Mouse (Mus musculus) brown adipose tissue, adult 24 weeks (tissue): ENCODE measurements around the gene Wdr3. TPM values are rescaled to one million over a fixed set of nuclear protein-coding genes. Genes with fewer than 3 reads are reported as not detected.

Experiments used
- H3K27ac ChIP-seq: fragments of 200-500 bp; replicated peaks from 2 replicates; pipeline ENCODE4 v1.5.1; 2012; ENCODE audit warnings: low read depth, mild to moderate bottlenecking, low read length
- H3K4me1 ChIP-seq: fragments of 200-500 bp; 2 replicates; pipeline ENCODE4 v1.6.1; 2012; ENCODE audit warnings: low read length, mixed read lengths; ENCODE audit not compliant: control insufficient read depth, insufficient read depth, insufficient read length
- H3K4me3 ChIP-seq: fragments of 200-500 bp; 2 replicates; pipeline ENCODE4 v1.5.1; 2012; ENCODE audit warnings: low read depth, mild to moderate bottlenecking, low read length, moderate library complexity; ENCODE audit not compliant: insufficient read depth
- polyA plus RNA-seq: library from polyadenylated mRNA; stranded (reverse); fragments of >200 nt; gene quantifications from 2 replicates; pipeline ENCODE4 v1.2.4, GENCODE M21; 2012; ENCODE audit not compliant: missing spikeins, insufficient read depth, insufficient read length

Gene Wdr3
- polyA plus RNA-seq, 1 experiment, result 5.9 TPM

GRCm38 (mm10) chr3:100106736-100107135 is 55.5 kb downstream of the Wdr3 start:
- Histone ChIP-seq H3K4me1 (no peaks in the 10 kb centered on the region), H3K4me3 (no peak overlapping the region), H3K27ac (no peak overlapping the region)

- H3K4me1 ChIP-seq, result no peaks in the 10 kb centered on the region
- no peak overlapping the region for H3K27ac ChIP-seq
- H3K4me3 ChIP-seq, result no peak overlapping the region
These were observed 59.7 kb downstream of the Wdr3 start for GRCm38 (mm10) chr3:100102386-100103092.

Other genes starting within 250 kb of the Wdr3 start
- gene Gdap2, start within 50 bp of the Wdr3 start, polyA plus RNA-seq, result 12.4 and 18.4 TPM in 2 replicates